Mouse (Mus musculus): ENCODE measurements around the gene Dpep2nb.
"Not testable (repeated sequence)": the region's sequence is repeated elsewhere in the genome, so short reads cannot be mapped to it uniquely, and the experiment has no call there.

Dpep2nb gene

GRCm38 (mm10) chr8:106005875-106006274 lies at the start of gene Dpep2nb:
Gene Dpep2nb, minus strand, starts transcription at chr8:106005975.
- no peak for DNase-seq (ENCODE audit: low spot score in 2 of 2)

GRCm38 (mm10) chr8:106055038-106055437 lies 49.3 kb upstream of the Dpep2nb start:
- peak in 1 of 2 experiments; percentile 54 for DNase-seq (ENCODE audit: low spot score in 2 of 2)

GRCm38 (mm10) chr8:106054190-106054811 lies 48.5 kb upstream of the Dpep2nb start:
- DNase-seq (ENCODE audit: low spot score in 2 of 2): peak; percentile 85 to 96

GRCm38 (mm10) chr8:106052510-106053089 lies 46.8 kb upstream of the Dpep2nb start:
- peak; percentile 49 to 92 for DNase-seq (ENCODE audit: low spot score in 2 of 2)

- DNase-seq (ENCODE audit: low spot score in 2 of 2): no peak
These were observed 45.3 kb upstream of the Dpep2nb start for GRCm38 (mm10) chr8:106051068-106051467.

- DNase-seq (ENCODE audit: low spot score in 2 of 2): no peak
These were observed 44.1 kb upstream of the Dpep2nb start for GRCm38 (mm10) chr8:106049840-106050239.

GRCm38 (mm10) chr8:106047854-106048630 lies 42.3 kb upstream of the Dpep2nb start:
- DNase-seq (ENCODE audit: low spot score in 2 of 2): no peak

GRCm38 (mm10) chr8:106046872-106047559 lies 41.2 kb upstream of the Dpep2nb start:
- DNase-seq (ENCODE audit: low spot score in 2 of 2): no peak

GRCm38 (mm10) chr8:106044151-106044550 lies 38.4 kb upstream of the Dpep2nb start:
- DNase-seq (ENCODE audit: low spot score in 2 of 2): no peak

GRCm38 (mm10) chr8:106043055-106043454 lies 37.3 kb upstream of the Dpep2nb start:
- no peak for DNase-seq (ENCODE audit: low spot score in 2 of 2)

GRCm38 (mm10) chr8:106040218-106040617 lies 34.4 kb upstream of the Dpep2nb start:
- no peak for DNase-seq (ENCODE audit: low spot score in 2 of 2)

GRCm38 (mm10) chr8:106039605-106040004 lies 33.8 kb upstream of the Dpep2nb start:
- no peak for DNase-seq (ENCODE audit: low spot score in 2 of 2)

- no peak for DNase-seq (ENCODE audit: low spot score in 2 of 2)
These were observed 32.9 kb upstream of the Dpep2nb start for GRCm38 (mm10) chr8:106038721-106039120.

GRCm38 (mm10) chr8:106022483-106022882 lies 16.7 kb upstream of the Dpep2nb start:
- DNase-seq (ENCODE audit: low spot score in 2 of 2): peak; percentile 81 to 86

- no peak for DNase-seq (ENCODE audit: low spot score in 2 of 2)
These were observed 12.3 kb upstream of the Dpep2nb start for GRCm38 (mm10) chr8:106018039-106018438.

- peak; percentile 33 to 50 for DNase-seq (ENCODE audit: low spot score in 2 of 2)
These were observed 11.4 kb upstream of the Dpep2nb start for GRCm38 (mm10) chr8:106017130-106017529.

- no peak for DNase-seq (ENCODE audit: low spot score in 2 of 2)
These were observed 10.5 kb upstream of the Dpep2nb start for GRCm38 (mm10) chr8:106016284-106016683.

GRCm38 (mm10) chr8:106012203-106012602 lies 6.4 kb upstream of the Dpep2nb start:
- not testable (repeated sequence) for DNase-seq (ENCODE audit: low spot score in 2 of 2)

GRCm38 (mm10) chr8:106011643-106011986 lies 5.8 kb upstream of the Dpep2nb start, which contains the start of gene Ddx28:
Gene Ddx28, minus strand, starts transcription at chr8:106011882.
- no peak for DNase-seq (ENCODE audit: low spot score in 2 of 2)

- peak; percentile 80 to 88 for DNase-seq (ENCODE audit: low spot score in 2 of 2)
These were observed 5.2 kb upstream of the Dpep2nb start for GRCm38 (mm10) chr8:106010748-106011642.

GRCm38 (mm10) chr8:106007891-106008290 lies 2.1 kb upstream of the Dpep2nb start:
- DNase-seq (ENCODE audit: low spot score in 2 of 2): not testable (repeated sequence)
